Mouse (Mus musculus) left cerebral cortex, adult 2 months (tissue): ENCODE results near the gene Selenov. TPM values are rescaled to one million over a fixed set of nuclear protein-coding genes. Genes with fewer than 3 reads are reported as not detected.

Experiments used
- DNase-seq, 2 experiments: peaks; one replicate each; pipeline ENCODE4 v3.0.0; 2021 to 2022; ENCODE audit warnings: low spot score in 2 of 2, mixed read lengths in 1 of 2; ENCODE audit errors: extremely low spot score in 1 of 2
- H3K27ac ChIP-seq: fragments of 200-600 bp; 2 replicates; pipeline ENCODE4 v1.8.1; 2022
- H3K4me3 ChIP-seq: fragments of 200-600 bp; 2 replicates; pipeline ENCODE4 v1.8.1; 2022
- CTCF ChIP-seq: fragments of 200-600 bp; IDR thresholded peaks from 2 replicates; pipeline ENCODE4 v1.8.1; 2022; ENCODE audit warnings: antibody characterized with exemption, mild to moderate bottlenecking, moderate library complexity
- intact Hi-C: fragments of 180-260 bp; cut with DNase I; formaldehyde crosslinking; loops from one replicate; pipeline ENCODE4 v1.15.1; 2025
- long read RNA-seq, 2 experiments: library from polyadenylated mRNA; stranded (forward); transcript quantifications; one replicate each; pipeline ENCODE4 v2.0.0; 2021; ENCODE audit warnings: borderline mapping rate in 2 of 2
- total RNA-seq, 2 experiments: library from RNA; stranded (reverse); gene quantifications; 2 replicates each; pipeline ENCODE4 v1.2.3; 2021

Gene Selenov
- 1 to 10 TPM in 1 of 2 experiments, under 1 TPM in 1; 0.79 to 1.1 TPM for total RNA-seq
- long read RNA-seq, experiment 1, partial matches to known transcripts = 0 of 1 reads
- long read RNA-seq, experiment 1, other reads (novel, unspliced or antisense) = 1 of 1 reads
- long read RNA-seq, experiment 2 = 0 reads

DNA sequence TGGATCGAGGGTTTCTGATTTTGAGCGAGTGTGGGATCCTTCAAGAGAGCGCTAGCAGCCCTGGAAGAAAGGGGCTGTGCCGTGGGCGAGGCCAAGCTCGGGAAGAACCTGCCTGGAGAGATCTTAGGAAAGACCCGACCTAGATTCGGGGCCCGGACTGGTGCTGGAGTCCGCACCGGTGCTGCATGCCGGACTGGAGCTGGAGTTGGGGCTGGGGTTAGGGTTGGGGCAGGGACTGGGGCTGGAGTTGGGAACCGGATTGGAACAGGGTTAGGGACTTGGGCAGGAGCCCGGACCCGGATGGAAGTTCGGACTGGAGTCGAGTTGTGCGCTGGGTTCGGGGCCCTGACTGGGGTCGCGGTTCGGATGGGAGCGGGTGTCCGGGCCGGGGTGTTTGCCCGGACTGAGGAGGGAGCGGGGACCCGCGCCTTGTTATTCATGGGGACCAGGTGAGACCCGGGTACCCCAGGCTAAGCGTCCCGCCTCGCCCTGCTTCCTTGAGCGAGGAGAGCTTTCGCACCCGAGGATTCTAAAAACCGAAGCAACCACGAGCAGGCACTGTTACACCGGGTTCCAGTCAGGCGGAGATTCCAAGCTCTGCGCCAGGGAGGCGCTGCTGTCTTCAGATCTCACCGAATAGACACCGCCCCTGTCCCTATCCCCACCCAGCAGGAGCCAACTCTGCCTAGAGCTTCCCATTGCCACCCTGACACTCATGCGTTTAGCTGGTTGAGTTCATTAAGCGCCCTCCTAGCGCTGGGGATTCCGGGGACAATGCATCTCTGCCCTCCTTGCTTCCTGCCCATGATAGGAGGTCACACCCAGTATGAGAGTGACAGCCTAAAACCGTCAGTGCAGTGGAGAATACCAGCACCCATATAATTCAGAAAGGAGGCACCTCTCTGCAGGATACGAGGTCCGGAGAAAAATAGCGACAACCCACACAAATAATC lies at the start of gene Selenov:
TSS of gene Selenov (minus strand) at position 549 of the 953 bp plus-strand sequence.
- peak within 1 kb of the TSS; percentile 30 for H3K4me3 ChIP-seq
- intact Hi-C loops = no loop called here
- H3K27ac ChIP-seq = no peak within 1 kb of the TSS
- DNase-seq = peak; percentile 41 to 43
- TF ChIP-seq CTCF = peak; percentile 32

DNA sequence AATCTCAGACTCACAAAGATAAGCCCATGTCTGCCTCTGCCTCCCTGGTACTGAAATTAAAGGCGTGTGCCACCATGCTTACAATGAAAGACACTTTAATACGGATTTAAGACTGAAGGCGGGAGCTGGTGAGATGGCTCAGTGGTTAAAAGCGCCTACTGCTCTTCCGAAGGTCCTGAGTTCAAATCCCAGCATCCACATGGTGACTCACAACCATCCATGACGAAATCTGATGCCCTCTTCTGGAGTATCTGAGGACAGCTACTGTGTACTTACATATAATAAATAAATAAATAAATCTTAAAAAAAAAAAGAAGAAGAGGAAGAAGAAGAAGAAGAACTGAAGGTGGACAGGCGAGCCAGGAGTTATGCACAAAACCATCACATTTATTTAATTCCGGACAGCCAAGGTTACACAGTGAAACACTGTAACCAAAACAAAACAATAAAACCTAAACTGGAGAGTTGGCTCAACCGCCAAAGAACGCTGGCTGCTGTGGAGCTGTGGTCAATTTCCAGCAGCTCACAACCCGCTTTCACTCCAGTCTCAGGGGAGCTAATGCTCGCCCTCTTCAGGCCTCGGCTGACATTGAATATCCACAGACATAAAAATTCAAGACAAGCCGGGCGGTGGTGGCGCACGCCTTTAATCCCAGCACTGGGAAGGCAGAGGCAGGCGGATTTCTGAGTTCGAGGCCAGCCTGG lies 48.4 kb upstream of the Selenov start:
- peak in 1 of 2 experiments; percentile 29 for DNase-seq
- Histone ChIP-seq H3K27ac (peak overlapping the region; percentile 91), H3K4me3 (peak overlapping the region; percentile 84)
- intact Hi-C loops = loop anchor here (2.0 to 5.0 kb wide), 2 partner anchors 27 to 62 kb away; partner anchors contain the start of genes Eid2b and Timm50
- peak; percentile 42 for TF ChIP-seq CTCF

DNA sequence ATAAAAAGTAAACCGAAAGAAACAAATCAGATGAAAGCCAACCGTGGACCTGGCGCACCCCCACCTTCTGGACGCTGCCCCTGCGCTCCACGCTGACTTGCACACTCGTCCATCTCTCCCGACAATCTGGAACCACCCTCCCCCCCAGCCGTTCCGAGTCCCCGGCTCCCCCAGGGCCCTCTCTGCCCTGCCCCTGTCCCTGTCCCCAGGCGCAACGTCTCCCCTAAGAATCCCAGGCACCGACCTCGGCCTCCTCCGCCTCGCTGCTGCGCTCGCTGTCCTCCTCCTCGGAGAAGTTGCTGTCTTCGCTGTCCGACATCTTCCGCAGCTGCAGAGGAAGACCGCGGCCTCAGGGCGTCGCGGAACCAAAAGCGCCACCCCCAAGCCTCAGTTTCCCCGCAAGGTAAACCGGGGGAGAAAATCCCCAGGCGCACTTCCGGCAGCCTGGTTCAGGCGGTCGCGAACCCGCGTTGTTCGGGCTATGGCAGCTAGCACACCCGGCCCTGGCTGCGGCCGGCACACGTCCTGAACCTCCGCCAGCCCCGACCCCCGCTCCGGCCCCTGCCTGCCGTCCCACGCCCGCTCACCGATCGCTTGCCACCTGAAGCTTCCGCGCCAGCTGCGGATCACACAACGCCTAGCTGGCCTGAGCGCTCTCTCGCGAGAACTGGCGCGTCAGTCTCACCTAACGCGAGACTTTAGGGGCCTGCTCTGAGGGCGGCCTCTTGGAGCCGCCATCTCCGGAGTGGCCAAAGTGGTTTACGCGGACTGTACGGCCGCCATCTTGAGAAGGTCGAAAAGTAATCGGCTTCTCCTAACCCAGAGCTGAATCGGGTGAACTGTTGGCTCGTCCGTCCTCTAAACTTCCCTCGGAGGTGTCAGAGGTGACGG lies 47.4 kb upstream of the Selenov start, which contains the start of gene Supt5:
TSS of gene Supt5 (minus strand) at position 639 of the 891 bp plus-strand sequence.
- intact Hi-C loops = loop anchor here (1.0 to 5.0 kb wide), 3 partner anchors 12 to 61 kb away; partner anchors contain the start of genes Eid2b, Rps16 and Timm50
- DNase-seq = peak; percentile 95 to 97
- Histone ChIP-seq H3K27ac (peak within 1 kb of the TSS; percentile 91), H3K4me3 (peak within 1 kb of the TSS; percentile 84)
- no peak for TF ChIP-seq CTCF

DNA sequence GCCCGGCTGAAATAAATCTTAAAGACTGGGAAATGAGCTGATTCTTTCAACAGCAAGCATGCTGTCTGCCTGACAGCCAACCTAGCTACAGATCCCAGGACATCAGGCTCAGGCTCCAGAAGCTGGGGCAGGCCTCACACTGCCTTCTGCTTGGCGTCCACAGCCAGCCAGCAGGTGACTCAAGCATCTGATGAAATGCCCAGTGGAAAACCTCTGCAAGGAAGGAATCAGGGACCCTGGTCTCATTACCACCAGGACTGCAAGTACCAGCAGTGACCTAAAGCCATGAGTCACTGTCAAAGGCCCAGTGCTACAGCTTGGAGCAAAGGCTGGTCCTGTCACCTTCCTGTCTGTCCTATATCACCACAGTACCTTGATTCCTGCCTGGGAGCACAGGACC lies 44.5 kb upstream of the Selenov start:
- no peak for TF ChIP-seq CTCF
- intact Hi-C loops = loop anchor here (5.0 kb wide), 1 partner anchor 58 kb away; the partner anchor contains the start of gene Eid2b

DNA sequence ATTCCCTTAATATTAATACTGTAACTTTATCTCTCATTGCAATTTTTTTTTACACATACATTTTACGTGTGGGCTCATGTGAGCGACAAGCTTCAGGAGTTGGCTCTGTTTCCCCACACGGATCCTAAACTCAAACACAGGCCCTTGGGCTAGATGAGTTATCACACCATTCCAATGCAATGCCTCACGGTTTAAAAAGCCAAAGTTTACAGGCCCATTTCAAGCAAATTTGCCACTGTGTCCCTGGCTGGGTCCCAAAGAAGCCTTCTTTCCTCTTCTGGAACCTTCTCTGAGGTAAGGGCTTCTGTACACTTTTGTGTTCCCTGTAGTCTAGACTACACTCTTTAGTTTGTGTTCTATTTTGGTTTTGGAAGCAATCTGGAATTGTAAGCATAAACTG lies 43.5 kb upstream of the Selenov start:
- no peak overlapping the region for H3K27ac ChIP-seq
- intact Hi-C loops = no loop called here
- no peak for TF ChIP-seq CTCF
- DNase-seq = no peak
- no peak overlapping the region for H3K4me3 ChIP-seq

More for the DNA sequence above, 44.5 kb upstream of the Selenov start:
- no peak overlapping the region for H3K27ac ChIP-seq
- H3K4me3 ChIP-seq = no peak overlapping the region
- DNase-seq = no peak

DNA sequence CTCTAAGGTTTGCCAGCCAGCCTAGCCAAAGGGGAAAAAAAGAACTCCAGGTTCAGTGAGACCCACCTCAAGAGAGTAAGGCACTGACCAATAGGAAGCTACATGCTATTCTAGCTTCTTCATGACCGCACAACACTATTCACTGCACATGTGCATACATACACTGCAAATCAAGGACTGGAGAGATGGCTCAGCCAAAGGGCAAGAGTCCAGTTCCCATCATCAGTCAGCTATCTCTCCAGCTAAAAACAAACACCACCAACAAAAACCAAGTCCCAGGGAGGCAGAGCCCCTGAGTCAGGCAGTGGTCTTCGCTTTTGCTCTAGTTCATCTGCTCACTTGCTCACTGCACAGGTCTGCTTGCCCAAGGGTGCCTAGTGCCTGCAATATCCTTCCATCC lies 37.3 kb upstream of the Selenov start:
- DNase-seq = no peak
- no peak for TF ChIP-seq CTCF
- intact Hi-C loops = no loop called here
- Histone ChIP-seq H3K27ac (no peak overlapping the region), H3K4me3 (no peak overlapping the region)

DNA sequence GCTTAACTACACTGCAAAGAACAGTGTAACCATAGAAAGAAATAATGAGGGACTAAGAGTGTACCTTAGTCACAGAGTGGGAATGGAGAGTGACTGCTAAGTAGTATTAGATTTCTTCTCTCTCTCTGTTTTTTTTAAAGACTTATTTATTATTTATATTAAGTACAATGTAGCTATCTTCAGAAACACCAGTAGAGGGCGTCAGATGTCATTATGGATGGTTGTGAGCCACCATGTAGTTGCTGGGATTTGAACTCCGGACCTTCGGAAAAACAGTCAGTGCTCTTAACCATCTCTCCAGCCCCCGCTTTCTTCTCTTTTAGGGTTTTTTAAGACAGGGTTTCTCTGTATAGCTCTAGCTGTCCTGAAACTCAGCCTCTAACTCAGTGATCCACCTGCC lies 35.5 kb upstream of the Selenov start:
- intact Hi-C loops = no loop called here
- Histone ChIP-seq H3K27ac (no peak overlapping the region), H3K4me3 (no peak overlapping the region)
- peak; percentile 36 for TF ChIP-seq CTCF
- DNase-seq = no peak

DNA sequence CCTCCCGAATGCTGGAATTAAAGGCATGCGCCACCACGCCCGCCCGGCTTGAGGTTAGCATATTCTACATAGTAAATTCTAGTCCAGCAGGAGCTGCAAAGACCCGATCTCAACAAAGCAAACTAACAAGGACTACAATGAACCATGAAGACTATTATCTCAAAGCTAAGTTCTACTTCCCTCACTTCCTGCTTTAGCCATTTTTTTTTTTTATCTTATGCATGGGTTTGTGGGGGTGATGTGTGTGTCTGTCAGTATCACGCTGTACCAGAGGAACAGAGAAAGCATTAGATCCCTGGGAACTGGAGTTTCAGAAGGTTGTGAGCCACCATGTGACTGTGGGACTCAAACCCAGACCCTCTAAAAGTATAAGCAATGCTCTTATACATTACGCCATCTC lies 34.3 kb upstream of the Selenov start:
- no peak for TF ChIP-seq CTCF
- DNase-seq = no peak
- Histone ChIP-seq H3K4me3 (no peak overlapping the region), H3K27ac (no peak overlapping the region)
- intact Hi-C loops = no loop called here

DNA sequence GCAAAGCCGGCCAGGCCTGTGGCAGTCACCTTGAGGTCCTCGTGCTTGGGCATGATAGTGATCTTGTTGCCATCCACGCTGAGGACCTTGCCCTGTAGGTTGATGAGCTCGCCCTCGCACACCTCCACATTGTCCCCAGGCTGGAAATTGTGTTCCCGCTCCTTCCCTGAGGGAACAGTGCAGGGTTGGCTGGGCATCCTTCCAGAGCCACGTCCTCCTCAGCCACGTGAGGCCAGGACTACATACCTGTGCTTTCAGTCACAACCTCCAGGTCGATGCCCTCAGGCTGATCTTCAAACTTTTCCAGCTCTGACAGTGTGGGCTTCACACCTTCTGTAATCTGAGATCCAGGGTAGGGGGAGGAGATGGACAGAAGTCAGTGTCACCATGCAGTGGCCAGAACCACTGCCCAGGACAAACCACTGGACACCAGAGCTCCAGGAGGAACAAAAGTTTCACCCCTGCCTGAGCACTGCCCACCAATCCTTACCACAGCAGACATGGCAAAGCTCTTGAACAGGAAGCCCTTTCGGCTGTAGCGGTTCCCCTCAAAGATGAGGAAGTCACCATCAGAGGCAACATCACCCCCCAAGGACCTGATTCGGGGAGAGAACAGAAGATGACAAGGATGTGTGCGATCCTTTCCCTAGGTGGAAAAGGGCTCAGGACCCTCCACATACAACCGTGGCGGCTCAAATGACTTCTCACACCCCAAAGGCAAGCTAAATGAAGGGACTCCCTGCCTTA lies 31.2 kb upstream of the Selenov start:
- H3K4me3 ChIP-seq = no peak overlapping the region
- DNase-seq = no peak
- no peak for TF ChIP-seq CTCF
- no peak overlapping the region for H3K27ac ChIP-seq
- intact Hi-C loops = no loop called here

DNA sequence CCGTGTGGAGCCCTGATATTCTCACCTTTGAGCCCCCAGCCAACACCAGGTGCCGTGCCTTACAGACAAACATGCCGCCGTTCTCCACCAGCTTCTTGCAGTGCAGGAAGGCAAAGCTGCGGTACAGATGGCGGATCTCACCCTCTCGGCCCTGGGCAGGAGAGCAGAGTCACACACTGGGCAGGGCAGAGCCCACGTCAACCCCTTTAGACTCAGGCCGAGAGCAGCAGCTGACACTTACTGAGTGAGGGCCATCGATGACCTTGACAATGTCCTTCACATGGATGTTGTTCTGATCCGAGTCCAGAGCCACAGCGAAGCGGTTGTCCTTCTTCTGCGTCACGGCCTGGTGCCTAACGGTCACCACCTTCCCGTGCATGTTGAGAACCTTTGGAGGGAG lies 27.7 kb upstream of the Selenov start:
- intact Hi-C loops = no loop called here
- H3K27ac ChIP-seq = no peak overlapping the region
- H3K4me3 ChIP-seq = no peak overlapping the region
- TF ChIP-seq CTCF = no peak
- DNase-seq = no peak
